Mouse (Mus musculus) midbrain, embryonic 16.5 days (tissue): Measurements from ENCODE around the gene Gm14692. TPM values are rescaled to one million over a fixed set of nuclear protein-coding genes. Genes with fewer than 3 reads are reported as not detected.
"Not testable (repeated sequence)": the region's sequence is repeated elsewhere in the genome, so short reads cannot be mapped to it uniquely, and the experiment has no call there.

Experiments
- ATAC-seq: fragments of 200-750 bp; cut with Nextera tagmentation; 2 replicates; pipeline ENCODE4 v1.8.0; 2017; ENCODE audit warnings: moderate TSS enrichment
- H3K27ac ChIP-seq: fragments of 300-500 bp; sonication (generic); 2 replicates; pipeline ENCODE4 v1.5.1; 2014; ENCODE audit warnings: mild to moderate bottlenecking, low read length, mixed read lengths
- H3K27me3 ChIP-seq: fragments of 300-500 bp; sonication (generic); 2 replicates; pipeline ENCODE4 v1.6.1; 2014; ENCODE audit warnings: low read depth, low read length, mixed read lengths; ENCODE audit not compliant: control insufficient read depth, insufficient read depth
- H3K36me3 ChIP-seq: fragments of 300-500 bp; sonication (generic); 2 replicates; pipeline ENCODE4 v1.6.1; 2014; ENCODE audit warnings: mild to moderate bottlenecking, low read length, moderate library complexity, mixed read lengths; ENCODE audit not compliant: control insufficient read depth, insufficient read depth
- H3K4me1 ChIP-seq: fragments of 300-500 bp; sonication (generic); 2 replicates; pipeline ENCODE4 v1.6.1; 2014; ENCODE audit warnings: mild to moderate bottlenecking, low read length, mixed read lengths; ENCODE audit not compliant: control insufficient read depth, insufficient read depth
- H3K4me2 ChIP-seq: fragments of 300-500 bp; sonication (generic); 2 replicates; pipeline ENCODE4 v1.6.1; 2014; ENCODE audit warnings: mild to moderate bottlenecking, low read length, mixed read lengths
- H3K4me3 ChIP-seq: fragments of 300-500 bp; sonication (generic); 2 replicates; pipeline ENCODE4 v1.5.1; 2014; ENCODE audit warnings: low read depth, mild to moderate bottlenecking, low read length, moderate library complexity, mixed read lengths
- H3K9ac ChIP-seq: fragments of 300-500 bp; sonication (generic); 2 replicates; pipeline ENCODE4 v1.6.1; 2014; ENCODE audit warnings: low read depth, low read length, mixed read lengths
- H3K9me3 ChIP-seq: fragments of 300-500 bp; sonication (generic); replicated peaks from 2 replicates; pipeline ENCODE4 v1.6.1; 2014; ENCODE audit warnings: mild to moderate bottlenecking, low read length, mixed read lengths; ENCODE audit not compliant: control insufficient read depth, poor library complexity, severe bottlenecking
- WGBS: fragments of 180-500 bp; shearing (Covaris S2); extraction: QIAGEN DNeasy Blood & Tissue Kit; methylation state at CpG from one replicate; pipeline ENCODE4 v1.1.7; 2014; 5-methylcytosine and 5-hydroxymethylcytosine counted together
- polyA plus RNA-seq: library from polyadenylated mRNA; unstranded; fragments of >200 nt; fragmentation: Nextera tagmentation; extraction: Ambion mirVana; gene quantifications from 2 replicates; pipeline ENCODE4 v1.2.1, GENCODE M21; 2015

Gene Gm14692
- polyA plus RNA-seq = not detected in 2 replicates

- not testable (repeated sequence) for ATAC-seq, H3K4me2 ChIP-seq, H3K4me1 ChIP-seq, H3K27ac ChIP-seq, H3K9ac ChIP-seq, H3K4me3 ChIP-seq, H3K9me3 ChIP-seq, H3K36me3 ChIP-seq, H3K27me3 ChIP-seq
- WGBS = 73% methylated on average over 2 of the region's 10 CpGs
Observed at GRCm38 (mm10) chrX:67695398-67695797, at the start of gene Gm14692. TSS of gene Gm14692 (plus strand) at chrX:67695698.

GRCm38 (mm10) chrX:67693462-67693861 lies 2.0 kb upstream of the Gm14692 start, which contains the start of gene Gm1140:
TSS of gene Gm1140 (minus strand) at chrX:67693562.
- not testable (repeated sequence) for H3K4me2 ChIP-seq, H3K27ac ChIP-seq
- 89% methylated on average over 5 of the region's 11 CpGs for WGBS

More at GRCm38 (mm10) chrX:67693462-67693861, 2.0 kb upstream of the Gm14692 start, which contains the start of gene Gm1140:
- H3K27me3 ChIP-seq, H3K4me1 ChIP-seq, ATAC-seq, H3K4me3 ChIP-seq, H3K36me3 ChIP-seq, H3K9me3 ChIP-seq, H3K9ac ChIP-seq: not testable (repeated sequence)

Other genes starting within 250 kb of the Gm14692 start
- gene Gm1140, start 2.1 kb upstream of the Gm14692 start, polyA plus RNA-seq = not detected in 2 replicates
- not detected in 2 replicates for gene 4933436I01Rik, start 225.8 kb downstream of the Gm14692 start, polyA plus RNA-seq